Mouse (Mus musculus) retina, postnatal 7 days (tissue): ENCODE measurements around the gene Armh3.
A peak's percentile ranks its signal among the peaks of the same experiment; 100 is the strongest.

Source experiments
- DNase-seq: peaks from one replicate; pipeline ENCODE4 v3.0.0-alpha.2; 2012; ENCODE audit warnings: low read depth, low spot score

Gene Armh3

GRCm38 (mm10) chr19:45997785-45998693, at the start of gene Armh3:
Armh3 (minus strand) TSS chr19:45998488.
- DNase-seq: peak; percentile 89

GRCm38 (mm10) chr19:46047426-46047825, 49.1 kb upstream of the Armh3 start:
- DNase-seq: no peak

- no peak for DNase-seq
Measured at GRCm38 (mm10) chr19:46046621-46047025, 48.3 kb upstream of the Armh3 start.

- no peak for DNase-seq
Measured at GRCm38 (mm10) chr19:46045696-46046311, 47.5 kb upstream of the Armh3 start.

- DNase-seq: peak; percentile 77
Measured at GRCm38 (mm10) chr19:46044993-46045695, 46.9 kb upstream of the Armh3 start, which contains the start of gene Ldb1. Ldb1 (minus strand) TSS chr19:46045214.

- no peak for DNase-seq
Measured at GRCm38 (mm10) chr19:46044271-46044992, 46.1 kb upstream of the Armh3 start, which contains the start of gene Pprc1. Pprc1 (plus strand) TSS chr19:46044886.

GRCm38 (mm10) chr19:46043380-46043779, 45.1 kb upstream of the Armh3 start:
- no peak for DNase-seq

GRCm38 (mm10) chr19:46042476-46043011, 44.3 kb upstream of the Armh3 start:
- DNase-seq: no peak

- peak; percentile 78 for DNase-seq
Measured at GRCm38 (mm10) chr19:46041933-46042475, 43.7 kb upstream of the Armh3 start.

GRCm38 (mm10) chr19:46041299-46041932, 43.1 kb upstream of the Armh3 start:
- DNase-seq: no peak

- DNase-seq: no peak
Measured at GRCm38 (mm10) chr19:46040149-46040902, 42.0 kb upstream of the Armh3 start.

- DNase-seq: peak; percentile 78
Measured at GRCm38 (mm10) chr19:46039478-46039877, 41.2 kb upstream of the Armh3 start.

GRCm38 (mm10) chr19:46038851-46039260, 40.6 kb upstream of the Armh3 start:
- DNase-seq: no peak

GRCm38 (mm10) chr19:46037925-46038850, 39.9 kb upstream of the Armh3 start:
- no peak for DNase-seq

- DNase-seq: no peak
Measured at GRCm38 (mm10) chr19:46037243-46037924, 39.1 kb upstream of the Armh3 start.

- no peak for DNase-seq
Measured at GRCm38 (mm10) chr19:46036477-46037242, 38.4 kb upstream of the Armh3 start.

GRCm38 (mm10) chr19:46035971-46036370, 37.7 kb upstream of the Armh3 start:
- no peak for DNase-seq
